Mouse (Mus musculus) limb, embryonic 14.5 days (tissue): ENCODE results near the gene Prkcz. TPM values are rescaled to one million over a fixed set of nuclear protein-coding genes. Genes with fewer than 3 reads are reported as not detected.

ENCODE experiments used
- ATAC-seq: fragments of 200-750 bp; cut with Nextera tagmentation; 2 replicates; pipeline ENCODE4 v1.8.0; 2017; ENCODE audit warnings: low read depth, moderate number of reproducible peaks, moderate TSS enrichment; ENCODE audit not compliant: low FRiP score
- DNase-seq: peaks from one replicate; pipeline ENCODE4 v3.0.0-alpha.2; 2015; ENCODE audit warnings: low spot score
- H3K27ac ChIP-seq: fragments of 300-500 bp; sonication (generic); replicated peaks from 2 replicates; pipeline ENCODE4 v1.5.1; 2014; ENCODE audit warnings: low read depth, mild to moderate bottlenecking, low read length, moderate library complexity, mixed read lengths
- H3K27me3 ChIP-seq: fragments of 300-500 bp; sonication (generic); 2 replicates; pipeline ENCODE4 v1.6.1; 2014; ENCODE audit warnings: low read length, mixed read lengths; ENCODE audit not compliant: control insufficient read depth, insufficient read depth
- H3K36me3 ChIP-seq: fragments of 300-500 bp; sonication (generic); 2 replicates; pipeline ENCODE4 v1.6.1; 2014; ENCODE audit warnings: mild to moderate bottlenecking, low read length, moderate library complexity, mixed read lengths; ENCODE audit not compliant: control insufficient read depth, insufficient read depth
- H3K4me1 ChIP-seq: fragments of 300-500 bp; sonication (generic); 2 replicates; pipeline ENCODE4 v1.6.1; 2014; ENCODE audit warnings: antibody characterized with exemption, low read length, mixed read lengths; ENCODE audit not compliant: control insufficient read depth, insufficient read depth
- H3K4me2 ChIP-seq: fragments of 300-500 bp; sonication (generic); replicated peaks from 2 replicates; pipeline ENCODE4 v1.6.1; 2014; ENCODE audit warnings: low read depth, mild to moderate bottlenecking, low read length, moderate library complexity; ENCODE audit not compliant: severe bottlenecking
- H3K4me3 ChIP-seq: fragments of 300-500 bp; sonication (generic); replicated peaks from 2 replicates; pipeline ENCODE4 v1.5.1; 2014; ENCODE audit warnings: low read length
- H3K9ac ChIP-seq: fragments of 300-500 bp; sonication (generic); 2 replicates; pipeline ENCODE4 v1.6.1; 2014; ENCODE audit warnings: mild to moderate bottlenecking, low read depth, low read length, moderate library complexity; ENCODE audit not compliant: severe bottlenecking
- H3K9me3 ChIP-seq: fragments of 300-500 bp; sonication (generic); 2 replicates; pipeline ENCODE4 v1.6.1; 2016; ENCODE audit warnings: low read length; ENCODE audit not compliant: control insufficient read depth
- POLR2A ChIP-seq: fragments of 200-500 bp; IDR thresholded peaks from 2 replicates; pipeline ENCODE4 v1.8.0; 2012; ENCODE audit warnings: inconsistent platforms, mild to moderate bottlenecking, moderate library complexity, borderline replicate concordance; ENCODE audit not compliant: insufficient read depth, insufficient read length; ENCODE audit errors: extremely low read depth
- WGBS: fragments of 180-500 bp; shearing (Covaris S2); extraction: QIAGEN DNeasy Blood & Tissue Kit; methylation state at CpG from one replicate; pipeline ENCODE4 v1.1.7; 2014; 5-methylcytosine and 5-hydroxymethylcytosine counted together
- polyA plus RNA-seq, 2 experiments: library from polyadenylated mRNA; depleted of rRNA in 1 of 2; stranded (reverse) in 1 of 2; unstranded in 1 of 2; fragments of >200 nt; fragmentation: Nextera tagmentation in 1 of 2; extraction: Ambion mirVana in 1 of 2; gene quantifications; 2 replicates each; pipeline versions ENCODE4 v1.2.1 to v1.2.3; 2012 to 2014

The Prkcz gene
- polyA plus RNA-seq, 2 experiments: 7.1 to 7.4 TPM

- Histone ChIP-seq H3K9ac (no peak overlapping the region), H3K4me2 (peak overlapping the region; percentile 98)
Measured at GRCm38 (mm10) chr4:155217241-155218103, 143.7 kb downstream of the Prkcz start.

GRCm38 (mm10) chr4:155215773-155216630, 145.2 kb downstream of the Prkcz start:
- H3K9ac ChIP-seq: no peak overlapping the region
- ATAC-seq: no peak
- H3K27ac ChIP-seq: peak overlapping the region; percentile 41; the same call in 1 of the 2 replicates
- TF ChIP-seq POLR2A: no peak
- DNase-seq: no peak
- no peaks in the 10 kb centered on the region for H3K27me3 ChIP-seq
- H3K4me3 ChIP-seq: 0 out of 2 replicates have a peak overlapping the region, but pooled peaks have one; percentile 3
- H3K9me3 ChIP-seq: no peaks in the 10 kb centered on the region
- H3K36me3 ChIP-seq: peaks cover 35% of the 10 kb centered on the region
- peak overlapping the region; percentile 18 for H3K4me2 ChIP-seq
- H3K4me1 ChIP-seq: peaks cover 75% of the 10 kb centered on the region
- WGBS: 57% methylated on average over 12 of the region's 12 CpGs

More at GRCm38 (mm10) chr4:155217241-155218103, 143.7 kb downstream of the Prkcz start:
- no peaks in the 10 kb centered on the region for H3K27me3 ChIP-seq
- no peak for ATAC-seq
- peak overlapping the region; percentile 15 for H3K4me3 ChIP-seq
- no peak for TF ChIP-seq POLR2A
- H3K4me1 ChIP-seq: peaks cover 75% of the 10 kb centered on the region
- no peaks in the 10 kb centered on the region for H3K9me3 ChIP-seq
- WGBS: 40% methylated on average over 12 of the region's 12 CpGs
- peaks cover 32% of the 10 kb centered on the region for H3K36me3 ChIP-seq
- DNase-seq: no peak
- no peak overlapping the region for H3K27ac ChIP-seq

- no peak for TF ChIP-seq POLR2A
- H3K36me3 ChIP-seq: peaks cover 43% of the 10 kb centered on the region
- peaks cover 74% of the 10 kb centered on the region for H3K4me1 ChIP-seq
- H3K4me3 ChIP-seq: no peak overlapping the region
- H3K9ac ChIP-seq: 0 out of 2 replicates have a peak overlapping the region, but pooled peaks have one; percentile 21
- no peaks in the 10 kb centered on the region for H3K27me3 ChIP-seq
- H3K9me3 ChIP-seq: no peaks in the 10 kb centered on the region
- peak overlapping the region; percentile 18 for H3K4me2 ChIP-seq
- DNase-seq (no peak), ATAC-seq (no peak)
- 59% methylated on average over 9 of the region's 9 CpGs for WGBS
- no peak overlapping the region; the same call in 1 of the 2 replicates for H3K27ac ChIP-seq
Measured at GRCm38 (mm10) chr4:155215203-155215602, 146.0 kb downstream of the Prkcz start.

GRCm38 (mm10) chr4:155214793-155215192, 146.4 kb downstream of the Prkcz start:
- ATAC-seq: no peak
- Histone ChIP-seq H3K27ac (no peak overlapping the region), H3K36me3 (peaks cover 44% of the 10 kb centered on the region), H3K4me2 (peak overlapping the region; percentile 18; the same call in 1 of the 2 replicates), H3K9ac (0 out of 2 replicates have a peak overlapping the region, but pooled peaks have one; percentile 21), H3K4me1 (peaks cover 70% of the 10 kb centered on the region), H3K4me3 (no peak overlapping the region), H3K27me3 (no peaks in the 10 kb centered on the region), H3K9me3 (no peaks in the 10 kb centered on the region)
- TF ChIP-seq POLR2A: no peak
- DNase-seq: no peak
- 81% methylated on average over 10 of the region's 10 CpGs for WGBS

- peaks cover 68% of the 10 kb centered on the region for H3K4me1 ChIP-seq
- H3K4me2 ChIP-seq: no peak overlapping the region
- H3K9me3 ChIP-seq: no peaks in the 10 kb centered on the region
- no peak overlapping the region for H3K27ac ChIP-seq
- H3K27me3 ChIP-seq: no peaks in the 10 kb centered on the region
- 82% methylated on average over 6 of the region's 6 CpGs for WGBS
- ATAC-seq (no peak), DNase-seq (no peak)
- H3K36me3 ChIP-seq: peaks cover 38% of the 10 kb centered on the region
- TF ChIP-seq POLR2A: no peak
- no peak overlapping the region for H3K4me3 ChIP-seq
- no peak overlapping the region for H3K9ac ChIP-seq
Measured at GRCm38 (mm10) chr4:155214188-155214587, 147.0 kb downstream of the Prkcz start.
